8 mouse cellular contexts compared by ENCODE assay signal in the genomic region with DNA sequence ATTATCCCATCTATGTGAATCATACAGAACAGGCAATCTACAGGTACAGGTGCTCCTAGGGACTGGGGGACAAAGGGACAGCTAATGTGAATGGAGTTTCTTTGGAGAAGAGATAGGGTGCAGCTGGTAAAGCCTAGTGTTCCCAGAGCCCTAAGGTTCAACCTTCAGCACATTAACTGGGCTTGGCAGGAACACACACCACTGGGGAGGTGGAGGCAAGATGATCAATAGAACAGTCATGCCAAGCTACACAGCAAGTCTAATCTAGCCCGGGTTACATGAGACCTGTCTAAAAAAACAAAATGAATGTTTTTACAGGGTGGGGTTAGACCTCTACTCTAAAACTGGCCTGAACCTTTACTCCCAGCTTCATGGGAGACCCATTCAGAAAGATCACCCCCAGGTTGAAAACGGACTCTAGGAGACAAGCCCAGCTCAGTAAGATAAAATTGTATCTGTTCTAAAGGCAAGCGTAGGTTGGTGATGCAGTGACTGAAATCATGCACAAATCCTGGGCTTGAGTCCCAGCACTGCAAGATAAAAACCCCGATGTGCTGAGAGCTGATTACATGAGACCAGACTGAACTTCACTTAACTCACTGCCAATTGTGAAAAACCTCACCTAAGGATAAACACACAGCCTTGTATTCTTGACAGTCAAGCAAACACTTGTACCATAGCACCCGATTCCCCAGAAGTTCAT. TPM values are rescaled to one million over a fixed set of nuclear protein-coding genes. Genes with fewer than 3 reads are reported as not detected.
DNase-seq lines count a peak whose midpoint lies in the region; ATAC-seq and TF ChIP-seq lines count a peak whose summit lies in the region.

No protein-coding gene starts in this region.

- H3K4me2 ChIP-seq in heart, embryonic 12.5 days = peak overlapping the region; percentile 89
- peak overlapping the region; percentile 90 for H3K4me2 ChIP-seq in forebrain, embryonic 15.5 days (replicated peaks)
- H3K4me2 ChIP-seq in liver, embryonic 16.5 days (ENCODE audit: low read depth, low read length) = peak overlapping the region; percentile 99

- H3K36me3 ChIP-seq in heart, embryonic 12.5 days = peaks cover 48% of the 10 kb centered on the region
- peaks cover 39% of the 10 kb centered on the region for H3K36me3 ChIP-seq in ES-E14 (ENCODE audit: control insufficient read depth, insufficient read depth, low read length, poor library complexity, severe bottlenecking)
- H3K36me3 ChIP-seq in forebrain, embryonic 15.5 days = peaks cover 39% of the 10 kb centered on the region
- peaks cover 18% of the 10 kb centered on the region for H3K36me3 ChIP-seq in liver, embryonic 16.5 days (ENCODE audit: control insufficient read depth, insufficient read depth)

- peak overlapping the region; percentile 88 for H3K9ac ChIP-seq in heart, embryonic 12.5 days
- H3K9ac ChIP-seq in ES-E14 (ENCODE audit: insufficient read depth, low read depth, low read length, poor library complexity, severe bottlenecking) = peak overlapping the region; percentile 87
- peak overlapping the region; percentile 93 for H3K9ac ChIP-seq in forebrain, embryonic 15.5 days (replicated peaks)
- peak overlapping the region; percentile 43 for H3K9ac ChIP-seq in liver, embryonic 16.5 days (ENCODE audit: low read depth, low read length)

- peak overlapping the region; percentile 26; the same call in 1 of the 2 replicates for H3K27ac ChIP-seq in heart, embryonic 12.5 days (ENCODE audit: poor library complexity, severe bottlenecking)
- H3K27ac ChIP-seq in ES-E14 (ENCODE audit: insufficient read depth, low read depth, low read length, poor library complexity, severe bottlenecking) = no peak overlapping the region
- peak overlapping the region; percentile 39 for H3K27ac ChIP-seq in forebrain, embryonic 15.5 days (replicated peaks)
- H3K27ac ChIP-seq in liver, embryonic 16.5 days (ENCODE audit: low read length) = no peak overlapping the region

- DNase-seq in heart, adult 18-20 months = no peak
- DNase-seq in ES-E14 (ENCODE audit: low read depth, low spot score) = no peak
- no peak for DNase-seq in thymus, postnatal 36 days

- in situ Hi-C loops in ES-E14 (cut with MboI; ENCODE audit: low sequenced_read_pairs in 2 of 2, unreplicated experiment in 2 of 2) = no loop called here

- no peak for ATAC-seq in heart, embryonic 12.5 days (ENCODE audit: insufficient number of reproducible peaks, low FRiP score)
- no peak for ATAC-seq in forebrain, embryonic 15.5 days (replicated peaks)
- ATAC-seq in liver, embryonic 16.5 days (ENCODE audit: low read depth) = no peak
- no peak for ATAC-seq in cerebellum, adult (ENCODE audit: insufficient number of reproducible peaks, low FRiP score, low TSS enrichment)
- ATAC-seq in granulocyte monocyte progenitor cell, adult 5-6 weeks (replicated peaks; ENCODE audit: poor library complexity, severe bottlenecking) = no peak

- H3K27me3 ChIP-seq in heart, embryonic 12.5 days (replicated peaks) = no peaks in the 10 kb centered on the region
- no peaks in the 10 kb centered on the region for H3K27me3 ChIP-seq in forebrain, embryonic 15.5 days
- no peaks in the 10 kb centered on the region for H3K27me3 ChIP-seq in liver, embryonic 16.5 days (ENCODE audit: control insufficient read depth, insufficient read depth, low read depth, low read length)

- peak overlapping the region; percentile 88 for H3K4me3 ChIP-seq in heart, embryonic 12.5 days
- H3K4me3 ChIP-seq in ES-E14 (ENCODE audit: insufficient read depth in 1 of 2, low read depth in 1 of 2, low read length in 2 of 2, poor library complexity in 1 of 2, severe bottlenecking in 1 of 2) = peak overlapping the region; percentile 82 to 86
- H3K4me3 ChIP-seq in forebrain, embryonic 15.5 days = peak overlapping the region; percentile 98
- H3K4me3 ChIP-seq in liver, embryonic 16.5 days (ENCODE audit: low read depth, low read length) = peak overlapping the region; percentile 90

- H3K4me1 ChIP-seq in heart, embryonic 12.5 days (replicated peaks) = peaks cover 61% of the 10 kb centered on the region
- peaks cover 0 to 11% of the 10 kb centered on the region in 2 experiments; a peak in 2 of 4 replicates for H3K4me1 ChIP-seq in ES-E14 (ENCODE audit: control insufficient read depth in 2 of 2, insufficient read depth in 2 of 2, low read length in 2 of 2, poor library complexity in 1 of 2)
- peaks cover 64% of the 10 kb centered on the region for H3K4me1 ChIP-seq in forebrain, embryonic 15.5 days
- peaks cover 42% of the 10 kb centered on the region for H3K4me1 ChIP-seq in liver, embryonic 16.5 days (ENCODE audit: control insufficient read depth, low read depth, low read length)

- no peaks in the 10 kb centered on the region for H3K9me3 ChIP-seq in heart, embryonic 12.5 days (replicated peaks)
- no peaks in the 10 kb centered on the region for H3K9me3 ChIP-seq in ES-E14 (ENCODE audit: control insufficient read depth, insufficient read depth, low read depth, low read length)
- no peaks in the 10 kb centered on the region for H3K9me3 ChIP-seq in forebrain, embryonic 15.5 days
- H3K9me3 ChIP-seq in liver, embryonic 16.5 days (replicated peaks; ENCODE audit: control insufficient read depth, low read length) = no peaks in the 10 kb centered on the region

- WGBS in heart, embryonic 12.5 days = 6% methylated on average over 5 of the region's 5 CpGs
- WGBS in forebrain, embryonic 15.5 days = 7% methylated on average over 5 of the region's 5 CpGs
- WGBS in liver, embryonic 16.5 days (ENCODE audit: insufficient replicate concordance) = 4% methylated on average over 5 of the region's 5 CpGs

TF ChIP-seq in ES-E14, 5 proteins besides CTCF, POLR2A, EP300 and RAD21:
- TF ChIP-seq HCFC1 (IDR thresholded peaks at IDR 0.05; ENCODE audit: borderline replicate concordance, insufficient read depth, low read length) = no peak
- TF ChIP-seq CHD2 (IDR thresholded peaks at IDR 0.05; ENCODE audit: low read depth, low read length) = no peak
- TF ChIP-seq ZC3H11A (IDR thresholded peaks at IDR 0.05; ENCODE audit: borderline replicate concordance, low read depth, low read length) = no peak
- no peak for TF ChIP-seq ZNF384 (IDR thresholded peaks at IDR 0.05; ENCODE audit: low read depth, low read length)
- no peak for TF ChIP-seq MAFK (IDR thresholded peaks at IDR 0.05; ENCODE audit: insufficient read depth, low read depth, low read length)

RNA-seq across cellular contexts. Expression of a gene that starts 12.1 kb away (rescaled TPM):
- 171 and 177 TPM in 2 replicates for polyA plus RNA-seq in heart, embryonic 12.5 days (2016; fragmentation: Nextera tagmentation; extraction: Ambion mirVana)
- total RNA-seq in heart, adult 18-20 months (2021) = 100 to 1,000 TPM in 1 of 2 experiments, 10 to 100 TPM in 1; 93.5 to 101 TPM
- total RNA-seq in ES-E14 (2012; rRNA removed) = 72.7 and 94.5 TPM in 2 replicates
- polyA plus RNA-seq in forebrain, embryonic 15.5 days (2015; fragmentation: Nextera tagmentation; extraction: Ambion mirVana) = 79.3 and 83.0 TPM in 2 replicates
- polyA plus RNA-seq in liver, embryonic 16.5 days (2015; fragmentation: Nextera tagmentation; extraction: Ambion mirVana) = 52.9 and 67.4 TPM in 2 replicates
- 188 and 193 TPM in 2 replicates for total RNA-seq in granulocyte monocyte progenitor cell, adult 5-6 weeks (2014; fragmentation: Nextera tagmentation)
- 109 and 167 TPM in 2 replicates for total RNA-seq in granulocyte monocyte progenitor cell, adult 5-6 weeks (2017)

Comparison
In these comparisons a context has a peak if more than half of its experiments do, and no peak if none do; other contexts are left out.
1. H3K27ac ChIP-seq: peak in heart, embryonic 12.5 days (single experiment) and forebrain, embryonic 15.5 days (single experiment); none in ES-E14 (single experiment) and liver, embryonic 16.5 days (single experiment).
2. H3K9ac ChIP-seq: peak in every context shown above with its lines; median percentile 93 in forebrain, embryonic 15.5 days; 88 in heart, embryonic 12.5 days; 87 in ES-E14; 43 in liver, embryonic 16.5 days.
3. Peak in every context shown above with its lines, with median percentiles within 50 percentile points of each other: H3K4me2 ChIP-seq and H3K4me3 ChIP-seq.